Mouse (Mus musculus) right cerebral cortex, adult 2 months (tissue): ENCODE measurements around the gene H2afb2.

Experiments
- DNase-seq, 2 experiments: peaks; one replicate each; pipeline ENCODE4 v3.0.0; 2021 to 2022; ENCODE audit warnings: low spot score in 2 of 2

Gene H2afb2

GRCm38 (mm10) chrX:116680878-116681277 is at the start of gene H2afb2:
Gene H2afb2, plus strand, starts transcription at chrX:116681178.
- no peak for DNase-seq
